Mouse (Mus musculus) heart, adult 11 months (tissue): ENCODE results near the gene Hist1h2ab.

Source experiments
- DNase-seq: peaks from one replicate; pipeline ENCODE4 v3.0.0; 2022

Hist1h2ab gene

DNA sequence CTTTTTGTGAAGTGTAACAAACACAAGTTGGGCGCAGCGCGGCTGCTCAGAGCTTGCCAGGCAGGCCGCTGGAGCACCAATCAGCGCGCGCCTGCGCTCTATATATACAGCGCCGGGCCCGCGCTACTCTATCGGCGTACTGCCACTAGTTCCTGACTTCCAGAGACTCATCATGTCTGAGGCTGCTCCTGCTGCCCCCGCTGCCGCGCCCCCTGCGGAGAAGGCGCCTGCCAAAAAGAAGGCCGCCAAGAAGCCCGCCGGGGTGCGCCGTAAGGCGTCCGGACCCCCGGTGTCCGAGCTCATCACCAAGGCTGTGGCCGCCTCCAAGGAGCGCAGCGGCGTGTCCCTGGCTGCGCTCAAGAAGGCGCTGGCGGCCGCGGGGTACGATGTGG, 12.3 kb upstream of the Hist1h2ab start, which contains the start of gene Hist1h1c:
Hist1h1c (plus strand) TSS at position 132 of the 392 bp plus-strand sequence.
- peak; percentile 100 for DNase-seq

DNA sequence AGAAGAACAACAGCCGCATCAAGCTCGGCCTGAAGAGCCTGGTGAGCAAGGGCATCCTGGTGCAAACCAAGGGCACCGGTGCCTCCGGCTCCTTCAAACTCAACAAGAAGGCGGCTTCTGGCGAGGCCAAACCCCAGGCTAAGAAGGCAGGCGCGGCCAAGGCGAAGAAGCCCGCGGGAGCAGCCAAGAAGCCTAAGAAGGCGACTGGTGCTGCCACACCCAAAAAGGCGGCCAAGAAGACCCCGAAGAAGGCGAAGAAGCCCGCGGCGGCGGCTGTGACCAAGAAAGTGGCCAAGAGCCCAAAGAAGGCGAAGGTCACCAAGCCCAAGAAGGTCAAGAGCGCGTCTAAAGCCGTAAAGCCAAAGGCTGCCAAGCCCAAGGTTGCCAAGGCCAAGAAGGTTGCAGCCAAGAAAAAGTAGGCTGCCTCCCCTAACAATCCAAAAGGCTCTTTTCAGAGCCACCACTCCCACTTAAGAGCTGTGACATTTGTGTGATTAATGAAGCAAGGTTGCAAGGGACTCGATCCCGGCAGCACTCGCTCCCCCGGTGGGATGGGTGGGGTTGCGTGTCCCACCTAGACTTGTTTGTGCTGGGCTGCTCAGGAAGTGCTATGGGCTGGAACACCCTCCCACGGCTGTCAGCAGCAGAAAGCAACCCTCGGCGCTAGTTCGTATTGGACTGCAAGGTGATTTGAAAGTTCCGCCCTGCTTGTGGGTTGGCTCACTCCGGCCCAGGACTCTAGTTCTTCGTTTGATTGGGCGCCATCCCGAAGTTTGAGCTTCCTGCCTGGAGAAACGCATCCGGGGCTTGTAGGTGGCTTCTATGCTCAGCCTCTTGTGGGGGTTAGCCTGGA, 11.6 kb upstream of the Hist1h2ab start:
- peak; percentile 100 for DNase-seq

DNA sequence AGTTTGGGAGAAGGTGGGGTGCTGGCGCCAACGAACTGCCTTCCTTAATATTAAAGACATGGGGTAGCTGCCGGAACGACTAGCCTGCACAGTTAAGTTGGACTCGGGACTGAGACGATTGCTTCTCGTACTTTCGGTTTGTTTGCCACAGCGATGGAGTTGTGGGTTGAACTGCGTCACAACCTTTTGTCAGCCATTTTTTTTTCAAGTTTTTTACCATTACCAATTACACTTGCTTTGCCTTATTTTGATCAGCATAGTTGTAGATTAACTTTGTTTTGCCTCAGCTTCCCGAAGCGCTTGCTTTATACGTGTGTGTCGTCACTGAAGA, 11.0 kb upstream of the Hist1h2ab start:
- DNase-seq: no peak

- DNase-seq: peak; percentile 52
Measured at GRCm38 (mm10) chr13:23740256-23740840, 10.6 kb upstream of the Hist1h2ab start.

DNA sequence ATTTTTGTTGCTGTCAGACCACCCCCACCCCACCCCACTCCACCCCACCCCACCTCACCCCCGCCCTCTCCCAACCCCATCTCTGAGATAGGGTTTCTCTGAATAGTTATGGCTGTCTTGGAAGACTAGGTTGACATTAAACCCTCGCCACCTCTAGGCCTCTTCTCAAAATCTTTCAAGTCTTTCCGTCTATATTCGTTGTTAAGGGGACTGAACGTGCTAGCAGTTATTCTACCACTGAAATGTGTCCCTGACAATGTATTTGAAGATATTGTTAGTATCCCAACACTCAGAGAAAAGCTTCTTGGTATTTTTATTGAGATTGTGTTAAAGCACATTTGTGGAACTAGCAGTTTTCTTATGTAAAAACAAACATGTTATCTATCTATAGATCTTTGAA, 10.0 kb upstream of the Hist1h2ab start:
- peak; percentile 25 for DNase-seq

DNA sequence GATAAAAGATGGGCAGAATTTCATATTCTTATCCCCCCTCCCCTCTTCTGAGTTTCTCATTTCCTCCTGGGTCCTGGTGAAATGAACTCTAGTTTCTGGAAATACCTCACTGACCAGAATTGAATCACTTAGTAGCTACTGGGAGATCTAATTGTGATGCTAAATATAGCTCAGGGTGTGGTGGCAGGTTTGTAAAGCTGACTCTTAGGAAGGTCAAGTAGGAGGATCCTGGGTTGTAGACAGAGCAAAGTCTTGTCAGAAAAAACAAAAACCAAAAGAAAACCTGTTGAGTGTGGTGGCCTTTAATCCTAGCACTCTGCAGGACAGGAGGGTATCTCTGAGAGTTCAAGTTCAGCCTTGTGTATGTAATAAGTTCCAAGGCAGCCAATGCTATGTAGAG, 8.9 kb upstream of the Hist1h2ab start:
- peak; percentile 40 for DNase-seq

DNA sequence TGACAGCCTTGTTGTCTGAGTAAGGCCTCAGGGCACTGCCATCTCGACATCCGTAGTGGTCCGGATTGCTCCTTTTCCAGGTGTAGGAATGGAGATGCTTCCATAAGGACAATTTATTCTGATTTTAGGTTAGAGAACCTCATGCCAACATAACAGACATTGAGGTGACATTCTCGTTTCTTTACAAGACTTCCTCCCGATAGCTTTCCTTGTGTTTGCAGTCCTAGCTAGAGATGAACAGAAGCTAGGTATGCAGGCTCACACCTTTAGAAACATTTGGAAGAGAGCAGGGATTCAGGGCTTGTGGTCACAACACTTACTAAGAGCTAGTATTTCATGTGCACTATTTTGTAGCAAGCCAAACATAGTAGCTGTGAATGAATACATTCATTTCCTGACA, 7.7 kb upstream of the Hist1h2ab start:
- DNase-seq: no peak

GRCm38 (mm10) chr13:23743963-23744362, 7.0 kb upstream of the Hist1h2ab start:
- DNase-seq: no peak

DNA sequence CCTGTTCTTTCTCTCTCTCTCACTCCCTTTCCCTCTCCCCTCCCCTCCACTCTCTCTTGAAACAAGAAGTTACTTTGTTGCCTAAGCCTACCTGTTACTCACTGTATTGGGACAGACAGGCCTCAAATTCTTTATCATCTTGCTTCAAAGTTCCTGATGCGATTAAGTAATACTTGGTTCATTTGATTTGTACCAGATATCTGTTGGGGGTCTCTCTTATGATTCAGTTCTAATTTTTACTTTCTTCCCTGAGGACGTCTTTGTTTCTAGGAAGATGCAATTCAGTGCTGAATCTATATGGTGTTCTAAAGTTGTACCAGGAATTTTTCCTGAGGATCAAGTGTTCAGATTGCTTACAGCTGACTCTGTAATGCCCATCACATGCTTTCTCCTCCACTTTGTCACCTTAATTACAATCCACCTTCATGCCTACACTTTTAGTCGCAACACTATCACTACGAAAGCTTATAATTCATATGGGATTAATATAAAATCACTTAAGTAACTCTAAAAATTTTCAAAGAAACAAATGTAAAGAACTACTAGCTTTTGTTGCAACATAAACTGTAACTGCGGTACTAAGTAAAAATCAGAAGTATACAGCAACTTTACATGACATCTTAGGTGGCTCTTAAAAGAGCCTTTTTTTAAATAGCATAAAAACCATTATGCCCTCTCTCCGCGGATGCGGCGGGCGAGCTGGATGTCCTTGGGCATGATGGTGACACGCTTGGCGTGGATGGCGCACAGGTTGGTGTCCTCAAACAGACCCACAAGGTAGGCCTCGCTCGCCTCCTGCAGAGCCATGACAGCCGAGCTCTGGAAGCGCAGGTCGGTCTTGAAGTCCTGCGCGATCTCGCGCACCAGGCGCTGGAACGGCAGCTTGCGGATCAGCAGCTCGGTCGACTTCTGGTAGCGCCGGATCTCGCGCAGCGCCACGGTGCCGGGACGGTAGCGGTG, 6.2 kb upstream of the Hist1h2ab start:
- no peak for DNase-seq

GRCm38 (mm10) chr13:23745381-23746161, 5.4 kb upstream of the Hist1h2ab start, which contains the start of gene Hist1h3c:
Hist1h3c (minus strand) TSS chr13:23745602.
- DNase-seq: peak; percentile 98

- DNase-seq: peak; percentile 98
Measured at GRCm38 (mm10) chr13:23746201-23747080, 4.5 kb upstream of the Hist1h2ab start, which contains the start of gene Hist1h2bb. Hist1h2bb (plus strand) TSS chr13:23746734.

- DNase-seq: no peak
Measured at GRCm38 (mm10) chr13:23747081-23747891, 3.6 kb upstream of the Hist1h2ab start.

- peak; percentile 76 for DNase-seq
Measured at GRCm38 (mm10) chr13:23747892-23748288, 3.0 kb upstream of the Hist1h2ab start.

DNA sequence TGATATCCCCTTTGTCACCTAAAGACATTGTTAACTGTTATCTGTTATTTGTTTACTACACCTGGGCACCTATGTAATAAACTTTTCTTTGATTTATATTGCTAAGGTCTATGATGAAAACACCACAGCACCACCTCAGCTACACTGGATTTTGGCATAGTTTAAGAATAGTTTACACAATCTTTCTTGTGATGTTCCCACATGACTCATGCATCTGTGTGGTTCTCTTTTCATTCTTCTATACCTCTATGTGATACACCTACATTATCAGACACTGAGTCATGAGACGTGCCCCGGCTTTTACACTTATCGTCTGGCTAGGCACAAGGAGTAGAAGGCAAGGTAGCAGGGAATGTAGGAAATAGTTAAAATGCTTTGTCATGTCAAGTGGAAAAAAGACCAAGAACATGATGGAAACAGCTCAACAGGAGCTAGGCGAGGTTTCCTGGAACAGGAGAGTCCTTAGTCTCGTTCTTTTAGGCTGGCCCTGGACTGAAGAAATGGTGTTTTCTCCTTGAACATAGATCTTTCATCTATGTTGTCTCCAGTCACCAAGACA, 1.3 kb upstream of the Hist1h2ab start:
- peak; percentile 68 for DNase-seq

DNA sequence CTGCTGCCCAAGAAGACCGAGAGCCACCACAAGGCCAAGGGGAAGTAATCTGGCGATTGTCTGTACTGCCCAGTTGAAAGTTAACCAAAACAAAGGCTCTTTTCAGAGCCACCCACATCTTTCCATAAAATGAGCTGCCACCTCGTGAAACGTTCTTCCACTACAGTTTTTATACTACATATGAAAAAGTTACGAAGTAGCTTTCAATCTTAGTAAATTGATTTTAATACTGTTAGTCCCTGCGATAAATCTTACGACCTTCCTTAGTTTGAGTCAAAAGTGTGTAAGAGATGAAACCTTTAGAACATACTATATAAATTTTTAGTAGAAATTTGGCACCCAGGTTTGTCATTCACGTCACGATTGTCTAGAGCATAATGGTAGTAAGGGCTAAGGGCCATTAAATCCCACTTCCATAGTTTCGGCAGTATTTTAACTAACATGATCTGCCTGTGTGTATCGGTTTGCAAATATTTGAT, 591 bp downstream of the Hist1h2ab start:
- no peak for DNase-seq

DNA sequence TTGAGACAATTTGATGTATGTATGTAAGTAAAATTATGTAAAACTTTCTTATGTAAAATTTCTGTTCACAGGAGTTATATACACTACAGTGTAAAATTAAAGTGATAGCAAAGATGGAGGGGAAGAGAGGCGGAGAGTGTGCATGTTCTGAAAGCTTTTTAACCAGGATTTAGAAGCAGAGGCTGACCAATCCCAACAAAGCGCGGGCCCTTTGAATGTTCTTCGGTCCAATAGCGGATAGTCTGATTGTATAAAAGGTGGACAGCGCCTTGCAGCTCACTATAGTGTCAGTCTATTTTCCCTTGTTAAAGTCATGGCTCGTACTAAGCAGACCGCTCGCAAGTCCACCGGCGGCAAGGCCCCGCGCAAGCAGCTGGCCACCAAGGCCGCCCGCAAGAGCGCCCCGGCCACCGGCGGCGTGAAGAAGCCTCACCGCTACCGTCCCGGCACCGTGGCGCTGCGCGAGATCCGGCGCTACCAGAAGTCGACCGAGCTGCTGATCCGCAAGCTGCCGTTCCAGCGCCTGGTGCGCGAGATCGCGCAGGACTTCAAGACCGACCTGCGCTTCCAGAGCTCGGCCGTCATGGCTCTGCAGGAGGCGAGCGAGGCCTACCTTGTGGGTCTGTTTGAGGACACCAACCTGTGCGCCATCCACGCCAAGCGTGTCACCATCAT, 1.3 kb downstream of the Hist1h2ab start, which contains the start of gene Hist1h3b:
Hist1h3b (plus strand) TSS at position 201 of the 675 bp plus-strand sequence.
- DNase-seq: peak; percentile 97

DNA sequence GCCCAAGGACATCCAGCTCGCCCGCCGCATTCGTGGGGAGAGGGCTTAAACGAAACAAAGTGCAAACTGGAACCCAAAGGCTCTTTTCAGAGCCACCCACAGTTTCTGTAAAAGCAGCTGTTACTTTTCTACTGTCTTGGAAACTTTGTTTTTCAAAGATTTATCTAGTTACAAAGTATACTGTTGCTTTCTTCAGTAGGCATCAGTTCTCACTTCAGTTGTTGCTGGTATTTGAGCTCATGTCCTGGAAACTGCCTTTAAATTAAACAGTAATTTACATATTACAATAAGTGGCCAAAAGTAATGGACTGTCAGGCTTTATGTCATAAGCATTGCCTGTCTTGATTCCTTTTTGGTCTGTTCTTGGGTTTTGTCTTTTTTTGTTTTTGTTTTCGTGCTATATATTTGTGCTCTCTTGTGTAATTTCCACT, 1.8 kb downstream of the Hist1h2ab start:
- no peak for DNase-seq

DNA sequence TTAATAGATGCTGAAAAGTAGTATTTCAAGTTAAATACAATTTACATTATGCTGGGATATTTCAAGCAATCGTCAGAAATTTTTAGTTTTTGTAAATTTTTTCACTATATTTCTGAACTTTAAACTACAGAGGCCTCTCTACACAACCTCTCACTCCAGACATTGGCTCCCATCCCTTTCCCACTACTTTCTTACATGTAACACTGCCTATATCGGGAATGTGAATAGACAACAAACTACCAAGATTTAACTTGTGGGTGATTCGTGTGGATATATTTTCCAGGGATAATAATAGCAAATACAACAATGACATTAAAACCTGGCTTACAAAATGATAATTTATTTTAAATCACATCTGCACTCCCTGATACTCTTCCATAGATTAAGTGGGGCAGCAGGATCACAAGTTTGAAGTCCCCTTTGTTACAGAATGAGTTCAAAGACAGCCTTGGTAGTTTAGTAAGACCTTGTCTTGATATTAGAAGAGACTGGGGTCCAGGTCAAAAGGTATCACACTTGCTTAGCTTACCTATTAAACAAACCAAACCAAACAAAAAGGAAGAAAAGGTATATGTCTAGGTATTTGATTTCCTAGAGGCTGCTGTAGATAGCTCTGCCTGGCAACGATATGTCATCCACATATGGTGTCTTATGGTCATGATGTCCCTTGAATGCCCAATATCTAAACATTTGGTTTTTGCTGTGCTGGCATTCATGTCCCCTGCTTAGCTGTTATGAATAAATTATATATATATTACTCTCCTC, 2.6 kb downstream of the Hist1h2ab start:
- no peak for DNase-seq
